Mouse (Mus musculus): Measurements from ENCODE around the gene Aldob. TPM values are rescaled to one million over a fixed set of nuclear protein-coding genes. Genes with fewer than 3 reads are reported as not detected.

The Aldob gene
- total RNA-seq (2023), result not detected in 2 replicates

GRCm38 (mm10) chr4:49549383-49549782 is at the start of gene Aldob:
Aldob (minus strand) TSS chr4:49549546.

GRCm38 (mm10) chr4:49597183-49598100 is 48.1 kb upstream of the Aldob start, which contains the start of gene Tmem246:
Tmem246 (minus strand) TSS chr4:49597876.

DNA sequence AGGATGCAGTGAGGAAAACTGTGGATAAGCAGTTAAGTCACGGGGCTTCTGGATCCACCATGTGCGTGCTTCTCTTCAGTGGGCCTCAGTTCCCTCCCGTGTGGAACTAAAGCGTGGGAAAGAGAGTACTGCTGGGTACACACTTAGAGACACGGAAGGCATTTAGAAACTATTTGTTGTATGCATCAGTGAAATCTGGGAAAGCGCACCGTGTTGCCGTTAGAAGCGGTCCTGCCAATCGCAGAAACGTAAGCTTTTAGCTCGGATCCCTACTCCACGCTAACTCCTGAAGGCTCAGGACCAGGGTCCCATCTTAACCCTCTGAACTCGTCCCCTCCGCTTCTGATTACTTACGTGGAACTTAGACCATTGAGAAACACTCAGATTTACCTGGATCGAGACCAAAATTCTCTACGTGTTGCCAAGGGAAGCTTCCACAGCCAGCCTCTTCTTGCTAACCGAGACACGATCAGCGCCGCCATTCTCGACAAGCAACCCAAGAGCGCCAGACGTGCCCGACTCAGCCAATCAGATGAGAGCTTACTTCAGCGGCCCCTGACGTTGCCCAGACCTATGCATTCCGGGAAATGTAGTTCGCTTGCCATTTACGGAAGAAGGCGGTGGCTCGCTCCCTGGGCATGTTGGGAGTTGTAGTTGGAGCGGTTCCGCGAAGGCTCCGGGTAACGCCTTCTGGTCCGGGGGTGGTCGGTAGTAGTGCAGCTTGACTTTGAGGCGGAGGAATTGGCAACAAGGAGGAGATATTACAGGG is 28.6 kb downstream of the Aldob start, which contains the start of the genes Mrpl50 and Zfp189:
Gene Mrpl50, minus strand, starts transcription at position 522 of the 769 bp plus-strand sequence.
Gene Zfp189, plus strand, starts transcription at position 605 of the 769 bp plus-strand sequence.

GRCm38 (mm10) chr4:49506386-49506785 is 43.0 kb downstream of the Aldob start, which contains the start of gene Baat:
Baat (minus strand) TSS chr4:49506557.

Other genes with a start within 250 kb of the Aldob start
- gene Acnat2, start 141.4 kb downstream of the Aldob start, total RNA-seq (2023), result not detected in 2 replicates
- not detected in 2 replicates for gene Acnat1, start 75.6 kb downstream of the Aldob start, total RNA-seq (2023)
- gene Baat, start 43.0 kb downstream of the Aldob start, total RNA-seq (2023), result not detected in 2 replicates
- gene Mrpl50, start 28.5 kb downstream of the Aldob start, total RNA-seq (2023), result 4.8 and 5.7 TPM in 2 replicates
- 0.82 and 1.0 TPM in 2 replicates for gene Zfp189, start 28.4 kb downstream of the Aldob start, total RNA-seq (2023)
- gene Tmem246, start 48.3 kb upstream of the Aldob start, total RNA-seq (2023), result not detected in 2 replicates
- 152 and 197 TPM in 2 replicates for gene Rnf20, start 82.5 kb upstream of the Aldob start, total RNA-seq (2023)
- gene Ppp3r2, start 132.5 kb upstream of the Aldob start, total RNA-seq (2023), result not detected in 2 replicates

All from neutrophil, adult 65 days (primary cell).